Mouse (Mus musculus) layer of hippocampus, postnatal 14 days (tissue): ENCODE measurements around the gene Lamp2. TPM values are rescaled to one million over a fixed set of nuclear protein-coding genes. Genes with fewer than 3 reads are reported as not detected.
"Not testable (repeated sequence)": the region's sequence is repeated elsewhere in the genome, so short reads cannot be mapped to it uniquely, and the experiment has no call there.

Experiments used
- DNase-seq, 2 experiments: peaks; one replicate each; pipeline ENCODE4 v3.0.0; 2021 to 2022; ENCODE audit warnings: low spot score in 2 of 2, mixed read lengths in 1 of 2
- long read RNA-seq, 2 experiments: library from polyadenylated mRNA; stranded (forward); transcript quantifications; one replicate each; pipeline ENCODE4 v2.0.0; 2021
- total RNA-seq, 2 experiments: library from RNA; stranded (reverse); gene quantifications; 2 replicates each; pipeline ENCODE4 v1.2.3; 2021

Lamp2 gene
- total RNA-seq, result 10 to 100 TPM; 66.3 to 73.2 TPM
- long read RNA-seq, experiment 1, transcript Lamp2-203 (9 exons, 2,184 nt), result minor isoform, 29 of 110 reads
- long read RNA-seq, experiment 1, transcript Lamp2-202 (9 exons, 3,604 nt), result minor isoform, 33 of 110 reads
- long read RNA-seq, experiment 1, transcript Lamp2-201 (9 exons, 1,769 nt), result major isoform, 37 of 110 reads
- long read RNA-seq, experiment 1, partial matches to known transcripts, result 4 of 110 reads
- long read RNA-seq, experiment 1, other reads (novel, unspliced or antisense), result 7 of 110 reads
- long read RNA-seq, experiment 2, transcript Lamp2-202 (9 exons, 3,604 nt), result minor isoform, 32 of 110 reads
- long read RNA-seq, experiment 2, transcript Lamp2-203 (9 exons, 2,184 nt), result minor isoform, 22 of 110 reads
- long read RNA-seq, experiment 2, transcript Lamp2-201 (9 exons, 1,769 nt), result major isoform, 43 of 110 reads
- long read RNA-seq, experiment 2, partial matches to known transcripts, result 2 of 110 reads
- long read RNA-seq, experiment 2, other reads (novel, unspliced or antisense), result 11 of 110 reads

DNA sequence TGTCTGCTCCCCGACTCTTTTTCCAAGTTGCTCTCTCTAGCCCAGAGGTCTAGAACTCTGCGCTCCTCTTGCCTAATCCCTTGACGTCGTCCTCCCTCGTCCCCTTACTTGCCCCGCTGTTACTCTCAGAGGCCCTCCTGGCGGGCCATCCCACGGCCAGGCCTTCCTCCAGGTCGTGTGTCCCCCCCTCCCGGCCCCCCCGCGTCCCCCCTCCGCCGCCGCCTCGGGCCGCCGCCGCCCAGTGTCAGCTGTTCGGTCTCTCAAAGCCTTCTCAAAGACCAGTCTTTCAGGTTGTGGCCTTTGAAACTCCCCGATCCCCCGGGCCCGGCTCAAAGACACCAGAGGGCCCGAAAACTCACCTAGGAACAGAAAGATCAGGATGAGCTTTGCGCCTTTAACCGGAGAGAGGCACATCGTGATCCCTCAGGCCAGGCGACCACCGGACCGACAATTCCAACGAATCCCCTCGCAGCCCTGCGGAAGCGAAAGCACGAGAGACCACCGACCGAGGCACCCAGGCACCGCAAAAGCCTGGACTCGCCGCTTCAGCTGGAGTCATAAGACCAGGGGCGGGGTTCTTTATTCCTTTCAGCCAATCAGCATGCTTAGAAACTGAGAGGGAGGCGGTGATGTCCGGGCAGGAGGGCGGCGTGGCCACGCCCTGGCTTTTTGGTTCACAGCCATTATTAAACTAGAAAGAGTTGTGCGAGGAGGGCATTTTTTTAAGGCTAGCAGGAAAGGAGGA, at the start of gene Lamp2:
Lamp2 (minus strand) TSS at position 565 of the 745 bp plus-strand sequence.
- peak; percentile 56 to 85 for DNase-seq

DNA sequence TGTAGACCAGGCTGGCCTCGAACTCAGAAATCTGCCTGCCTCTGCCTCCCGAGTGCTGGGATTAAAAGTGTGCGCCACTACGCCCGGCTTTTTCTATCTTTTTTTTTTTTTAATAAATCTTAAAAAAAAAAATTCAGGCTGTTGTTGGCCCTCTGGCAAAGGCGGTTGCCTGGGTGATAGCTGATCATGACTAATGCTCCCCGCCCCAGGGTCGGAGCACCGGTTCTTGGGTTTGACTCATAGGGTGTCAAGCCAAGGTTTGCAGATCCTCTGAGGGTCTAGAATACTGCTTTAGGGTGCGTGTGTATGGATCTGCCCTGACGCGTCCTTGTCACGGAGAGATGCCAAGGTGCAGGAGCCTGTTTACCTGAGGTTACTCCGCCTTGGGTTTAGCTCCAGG, 48.6 kb upstream of the Lamp2 start:
- no peak for DNase-seq

DNA sequence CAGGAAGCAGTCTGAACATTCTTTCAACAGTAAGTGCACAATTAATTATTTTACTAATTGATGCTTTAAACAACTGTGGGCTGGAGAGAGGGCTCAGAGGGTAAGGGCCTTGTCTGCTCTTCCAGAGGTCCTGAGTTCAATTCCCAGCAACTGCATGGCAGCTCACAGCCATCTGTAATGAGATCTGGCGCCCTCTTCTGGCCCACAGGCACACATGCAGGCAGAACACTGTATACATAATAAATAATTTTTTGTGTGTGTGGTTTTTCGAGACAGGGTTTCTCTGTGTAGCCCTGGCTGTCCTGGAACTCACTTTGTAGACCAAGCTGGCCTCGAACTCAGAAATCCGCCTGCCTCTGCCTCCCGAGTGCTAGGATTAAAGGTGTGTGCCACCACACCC, 45.9 kb upstream of the Lamp2 start:
- not testable (repeated sequence) for DNase-seq

DNA sequence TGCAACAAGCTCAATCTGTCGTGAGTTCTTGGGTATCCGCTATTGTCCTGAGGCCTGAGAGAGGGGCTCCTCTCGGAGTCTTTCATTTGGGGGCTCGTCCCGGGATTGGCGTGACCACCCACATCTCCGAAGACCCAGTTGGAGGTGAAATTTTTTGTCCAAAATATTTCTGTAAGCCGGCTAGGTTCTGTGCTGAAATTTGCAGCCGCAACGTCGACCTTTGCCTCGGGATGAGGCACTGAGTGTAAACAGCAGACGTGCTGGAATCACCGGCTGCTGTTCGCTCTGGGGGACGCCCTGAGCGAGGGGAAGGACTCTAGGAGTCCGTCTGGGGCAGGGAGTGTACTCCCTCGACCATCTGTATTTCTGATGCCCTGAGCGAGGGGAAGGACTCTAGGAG, 29.2 kb upstream of the Lamp2 start:
- not testable (repeated sequence) for DNase-seq

DNA sequence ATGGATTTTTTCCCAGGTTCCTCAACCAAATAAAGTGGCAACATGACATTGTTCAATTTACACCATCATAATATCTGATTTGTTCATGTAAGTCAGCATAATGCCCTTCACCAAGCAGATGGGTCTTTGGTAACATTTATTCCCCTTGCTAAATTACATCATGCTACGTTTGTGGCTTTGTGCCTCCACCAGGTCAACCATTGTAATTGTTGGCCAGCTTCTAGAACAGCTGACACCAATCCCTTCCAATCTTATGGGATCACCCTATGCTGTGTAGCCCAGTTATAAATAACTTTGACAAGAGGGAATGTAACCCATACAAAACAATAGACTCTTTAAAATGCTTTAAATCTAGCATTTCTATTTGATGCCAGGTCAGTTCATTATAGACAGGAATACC, 22.3 kb upstream of the Lamp2 start:
- no peak for DNase-seq

DNA sequence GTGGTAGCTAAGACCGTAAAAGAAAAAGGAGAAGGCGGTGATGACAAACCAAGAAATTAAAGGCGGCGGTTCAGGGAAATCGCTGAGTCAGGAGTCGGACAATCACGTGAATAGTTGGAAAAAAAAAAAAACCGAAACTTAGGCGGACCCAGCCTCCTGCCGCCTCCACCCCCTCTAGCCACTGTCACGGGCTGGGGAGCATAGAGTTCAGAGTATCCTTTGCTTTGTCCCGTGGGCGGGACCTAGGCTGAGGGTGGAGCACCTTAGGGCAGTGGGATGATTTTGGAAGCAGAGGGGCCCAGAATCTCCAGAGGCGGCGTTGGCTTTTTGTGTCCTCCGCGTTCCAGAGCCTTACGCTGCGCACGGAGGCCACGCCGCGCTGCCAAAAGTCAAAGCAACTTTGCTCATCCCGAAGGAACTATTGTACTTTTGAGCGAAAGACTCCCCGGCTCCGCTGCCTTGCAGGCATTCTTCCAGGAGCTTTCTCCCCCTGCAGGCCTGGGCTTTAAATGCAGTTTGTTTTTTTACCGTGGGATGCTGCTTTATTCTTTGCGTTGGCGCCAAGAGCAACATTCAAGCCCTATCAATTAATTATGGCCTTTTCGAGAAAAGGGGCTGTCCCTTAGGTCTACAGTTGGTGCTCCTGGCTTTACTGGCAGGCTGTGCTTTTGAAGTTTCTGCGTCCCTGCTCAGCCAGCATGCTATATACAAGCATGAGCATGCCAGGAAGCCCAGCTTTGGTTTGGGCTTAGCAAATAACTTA, 17.5 kb upstream of the Lamp2 start:
- peak; percentile 39 to 63 for DNase-seq

DNA sequence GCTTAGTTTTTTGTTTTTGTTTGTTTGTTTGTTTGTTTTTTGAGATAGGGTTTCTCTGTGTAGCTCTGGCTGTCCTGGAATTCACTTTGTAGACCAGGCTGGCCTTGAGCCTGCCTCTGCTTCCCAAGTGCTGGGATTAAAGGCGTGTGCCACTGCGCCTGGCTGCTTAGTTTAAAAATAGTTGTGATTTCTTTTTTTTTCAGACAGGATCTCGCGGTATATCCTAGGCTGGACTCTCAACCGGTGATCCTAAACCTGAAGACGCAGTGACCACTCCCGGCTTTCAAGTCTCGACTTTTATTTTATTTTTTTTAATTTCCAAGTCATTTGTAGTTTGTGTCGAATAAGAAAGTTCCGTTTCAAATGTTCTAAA, 16.9 kb upstream of the Lamp2 start:
- no peak for DNase-seq

DNA sequence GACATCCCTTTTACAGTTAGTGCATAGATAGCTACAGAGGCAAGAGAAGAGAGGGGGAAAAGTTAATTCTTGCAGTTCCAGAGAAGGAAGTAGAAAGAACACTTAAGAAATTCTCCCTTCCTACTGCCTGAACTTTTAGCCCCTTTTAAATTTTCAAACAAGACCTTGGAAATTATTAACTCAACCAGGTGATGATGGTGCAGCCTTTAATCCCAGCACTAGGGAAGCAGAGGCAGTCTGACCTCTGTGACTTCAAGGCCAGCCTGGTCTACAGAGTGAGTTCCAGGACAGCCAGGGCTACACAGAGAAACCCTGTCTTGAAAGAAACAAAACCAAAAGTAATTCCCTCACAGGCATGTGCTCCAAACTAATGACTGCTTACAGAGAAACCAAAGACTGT, 10.0 kb upstream of the Lamp2 start:
- no peak for DNase-seq

DNA sequence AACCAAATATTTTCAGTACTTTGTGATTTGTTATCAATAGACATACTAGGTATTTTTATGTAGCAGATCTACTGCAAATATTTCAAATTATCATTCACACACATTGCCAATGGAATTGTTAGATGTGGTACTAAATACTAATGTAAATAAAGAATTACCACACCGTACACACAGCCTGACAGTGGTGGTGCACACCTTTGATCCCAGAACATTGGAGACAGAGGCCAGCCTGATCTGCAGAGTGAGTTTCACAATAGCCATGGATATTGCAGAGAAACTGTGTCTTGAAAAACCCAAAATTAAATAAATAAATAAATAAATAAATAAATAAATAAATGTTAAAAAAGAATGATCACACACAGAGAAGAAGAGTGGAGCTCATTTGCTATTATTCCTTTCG, 6.9 kb upstream of the Lamp2 start:
- DNase-seq, result no peak

DNA sequence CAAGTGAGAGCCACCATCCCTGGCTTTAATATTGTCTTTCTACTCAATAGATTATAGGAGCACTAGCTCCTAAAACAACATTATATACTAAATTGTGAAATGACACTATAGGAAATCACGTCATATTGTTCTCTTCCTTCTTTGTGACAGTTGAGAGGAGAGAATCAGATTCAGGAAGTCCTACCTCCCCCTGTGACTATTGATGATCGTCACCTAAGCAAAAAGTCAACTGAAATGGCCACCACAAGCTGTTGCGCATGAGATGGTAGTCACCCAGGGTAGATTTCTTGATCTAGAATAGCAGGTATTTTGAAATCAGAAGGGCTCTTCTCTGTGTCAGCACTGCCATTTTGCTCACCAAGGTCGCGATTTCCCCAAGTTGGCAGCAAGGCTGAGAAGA, 5.8 kb upstream of the Lamp2 start:
- DNase-seq, result no peak

DNA sequence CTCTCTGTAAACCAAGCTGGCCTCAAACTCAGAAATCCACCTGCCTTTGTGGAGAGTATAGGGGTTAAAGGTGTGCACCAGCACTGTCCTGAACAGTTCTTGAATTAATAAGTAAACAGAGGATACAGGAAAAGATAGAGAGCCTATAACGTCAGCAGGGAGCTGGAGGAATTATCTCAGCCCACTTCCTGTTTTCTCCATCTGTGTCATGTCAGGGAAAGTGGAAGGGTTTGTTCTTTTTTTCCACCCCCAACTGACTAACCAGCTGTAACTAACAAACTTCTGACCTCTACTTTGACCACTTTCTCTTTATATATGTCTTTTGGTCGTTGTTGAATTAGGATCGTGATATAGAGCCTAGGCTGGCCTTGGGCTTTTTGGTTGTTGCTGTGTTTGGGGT, 4.6 kb upstream of the Lamp2 start:
- no peak for DNase-seq

DNA sequence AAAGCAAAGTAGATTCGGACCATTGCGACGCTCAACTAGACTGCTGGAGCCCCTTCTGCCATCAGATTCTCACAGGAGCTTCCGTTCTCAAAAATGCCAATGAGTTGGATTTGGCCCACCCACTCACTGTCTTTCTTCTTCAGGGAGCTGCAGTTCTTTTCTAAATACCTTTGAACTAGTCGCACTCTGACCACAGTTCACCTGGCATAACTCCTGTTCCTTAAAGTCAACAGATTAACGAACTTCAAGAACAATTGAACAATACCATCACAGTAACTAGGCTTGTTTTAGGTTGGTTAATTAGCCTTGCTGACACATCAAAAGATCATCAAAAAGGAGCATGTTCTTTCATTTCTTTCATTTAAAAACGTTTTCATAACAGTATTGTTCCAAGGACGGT, 2.8 kb upstream of the Lamp2 start:
- no peak for DNase-seq

DNA sequence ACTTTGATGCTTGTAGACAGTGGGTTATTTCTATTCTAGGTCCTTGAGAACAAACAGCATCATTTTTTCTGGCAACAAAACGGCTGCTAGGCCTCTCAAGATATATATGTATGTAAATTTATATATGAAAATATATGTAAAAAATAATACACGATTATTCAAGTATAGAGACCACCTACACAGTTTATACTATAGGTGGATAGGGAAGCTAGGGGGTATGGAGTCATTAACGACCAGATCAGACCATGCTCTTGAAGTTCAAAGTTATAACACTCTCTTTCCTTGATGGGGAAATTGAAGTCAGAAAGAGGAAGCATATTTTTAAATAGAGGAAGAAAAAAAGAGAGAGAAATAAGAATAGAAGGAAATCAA, 367 bp upstream of the Lamp2 start:
- DNase-seq, result no peak

DNA sequence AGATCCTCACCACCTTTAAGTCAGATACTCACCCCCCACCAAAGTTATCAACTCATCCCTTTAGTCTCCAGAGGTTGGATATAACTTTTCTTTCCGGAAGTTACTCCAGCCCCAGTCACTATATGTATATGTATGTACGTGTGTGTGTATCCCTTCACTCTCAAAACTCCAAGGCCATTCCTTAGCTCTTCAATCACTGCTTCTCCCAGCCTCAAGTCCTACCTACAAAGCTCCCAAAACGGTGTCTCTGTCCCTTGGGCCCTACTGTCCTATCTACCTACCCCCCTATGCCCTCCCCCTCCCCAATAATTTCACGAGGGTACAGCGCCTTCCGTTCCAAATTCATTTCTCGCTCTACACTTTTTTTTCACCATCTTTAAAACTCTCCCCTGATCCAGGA, 780 bp downstream of the Lamp2 start:
- no peak for DNase-seq

DNA sequence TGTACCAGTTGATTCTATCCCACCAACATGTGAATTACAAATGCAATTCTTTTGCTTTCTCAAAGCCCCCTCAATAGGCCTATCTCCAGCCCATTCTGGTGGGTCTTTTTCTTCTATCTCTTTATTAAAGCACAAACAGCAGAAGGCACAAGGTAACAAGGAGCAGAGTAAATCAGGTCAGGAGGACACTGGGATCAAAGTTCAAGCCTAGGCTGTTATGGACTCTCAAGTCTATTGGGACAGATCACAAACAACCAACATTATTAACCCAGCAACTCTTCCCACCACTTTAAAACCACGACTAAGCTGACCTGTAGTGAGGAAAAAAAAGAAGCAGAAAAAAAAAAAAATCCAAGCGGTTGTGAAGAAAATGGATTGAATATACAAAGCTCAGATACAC, 1.4 kb downstream of the Lamp2 start:
- no peak for DNase-seq

DNA sequence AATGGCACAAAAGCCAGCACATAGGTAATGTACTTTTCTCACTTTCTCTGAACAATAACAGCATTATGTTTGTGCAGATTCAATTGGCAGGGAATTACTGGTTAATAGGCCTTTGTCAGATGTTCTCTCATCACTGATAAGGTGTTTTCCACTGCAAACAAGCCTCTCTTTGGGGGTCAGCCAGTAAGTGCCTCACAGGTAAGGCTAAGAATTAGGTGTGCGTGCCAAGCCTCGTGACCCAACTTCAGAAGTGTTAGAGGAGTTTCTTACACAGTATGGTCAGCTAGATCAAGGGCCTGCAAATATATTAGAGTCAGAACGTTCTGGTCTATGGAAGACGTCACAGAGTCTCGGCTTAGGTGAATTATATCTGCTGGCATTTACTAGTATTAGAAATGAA, 2.3 kb downstream of the Lamp2 start:
- no peak for DNase-seq

DNA sequence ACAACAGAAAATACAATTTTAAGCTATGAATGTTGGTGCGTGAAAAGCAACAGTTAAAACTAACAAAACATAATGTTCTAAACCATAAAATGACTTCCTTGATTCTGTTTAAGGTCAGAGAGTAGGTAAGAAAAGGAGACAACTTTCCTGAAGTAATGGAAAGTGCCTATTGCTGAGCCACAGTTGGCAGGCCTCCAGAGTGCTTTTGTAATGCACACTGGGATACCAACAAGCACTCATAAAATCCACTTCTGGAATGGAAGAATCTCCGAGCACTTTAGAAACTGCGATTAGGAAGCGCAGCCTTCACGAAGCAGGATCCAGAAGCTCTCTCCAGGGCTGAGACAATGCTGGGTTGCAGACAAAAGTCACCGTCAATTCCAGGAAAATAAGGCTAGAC, 5.8 kb downstream of the Lamp2 start:
- DNase-seq, result no peak

DNA sequence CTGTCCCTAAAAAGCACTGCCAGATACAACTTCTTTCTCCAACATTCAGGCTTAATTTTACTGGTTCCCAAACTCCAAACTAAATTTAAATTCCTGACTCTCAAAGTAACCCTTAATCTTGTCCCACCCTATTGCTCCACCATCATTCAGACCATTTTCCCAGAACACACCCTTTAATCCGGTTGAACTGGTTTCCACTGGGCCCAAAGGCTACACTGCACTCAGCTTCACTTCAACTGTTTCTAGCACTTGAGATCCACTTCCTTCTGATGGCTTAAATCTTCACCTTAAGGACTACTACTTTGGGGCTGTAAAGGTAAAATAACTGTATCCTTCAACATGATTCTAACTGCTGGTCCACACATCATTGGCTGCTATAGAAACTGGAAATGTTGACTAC, 10.5 kb downstream of the Lamp2 start:
- DNase-seq, result no peak

DNA sequence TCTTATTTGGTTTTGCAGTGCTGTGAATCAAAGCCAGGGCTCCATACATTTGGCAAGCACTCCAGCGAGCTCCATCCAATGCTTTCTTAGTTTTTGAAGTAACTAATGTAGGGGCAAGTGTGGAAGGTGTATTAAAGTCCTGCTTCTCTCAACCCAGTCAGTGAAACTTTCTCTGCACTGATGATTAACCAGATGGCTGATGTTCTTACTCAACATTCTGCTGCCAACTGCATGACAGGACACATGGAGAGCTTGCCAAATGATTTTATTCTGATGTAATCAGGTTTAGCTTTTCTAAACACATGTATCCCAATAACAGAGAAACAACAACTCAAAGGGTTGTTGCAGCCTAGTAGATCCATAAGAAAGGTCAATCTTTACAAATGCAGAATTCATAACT, 13.8 kb downstream of the Lamp2 start:
- DNase-seq, result peak in 1 of 2 experiments; percentile 12

DNA sequence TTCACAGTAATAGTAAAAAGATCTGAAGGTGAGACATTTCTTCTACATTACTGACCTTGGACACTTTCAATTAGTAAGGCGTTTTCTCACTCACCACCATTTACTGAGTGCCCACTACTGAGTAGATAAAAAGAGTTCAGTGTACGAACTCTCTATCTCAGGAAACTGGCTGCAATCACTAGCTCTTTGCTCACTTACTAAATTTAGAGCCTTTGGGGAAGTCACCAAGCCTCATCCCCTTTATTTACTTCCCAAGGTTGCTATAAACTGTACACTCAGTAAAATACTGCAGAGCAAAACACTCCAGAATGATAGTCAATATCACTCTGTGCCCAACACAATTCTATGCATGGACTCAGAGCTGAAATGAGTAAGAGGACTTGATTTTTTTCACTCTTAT, 16.6 kb downstream of the Lamp2 start:
- no peak for DNase-seq

DNA sequence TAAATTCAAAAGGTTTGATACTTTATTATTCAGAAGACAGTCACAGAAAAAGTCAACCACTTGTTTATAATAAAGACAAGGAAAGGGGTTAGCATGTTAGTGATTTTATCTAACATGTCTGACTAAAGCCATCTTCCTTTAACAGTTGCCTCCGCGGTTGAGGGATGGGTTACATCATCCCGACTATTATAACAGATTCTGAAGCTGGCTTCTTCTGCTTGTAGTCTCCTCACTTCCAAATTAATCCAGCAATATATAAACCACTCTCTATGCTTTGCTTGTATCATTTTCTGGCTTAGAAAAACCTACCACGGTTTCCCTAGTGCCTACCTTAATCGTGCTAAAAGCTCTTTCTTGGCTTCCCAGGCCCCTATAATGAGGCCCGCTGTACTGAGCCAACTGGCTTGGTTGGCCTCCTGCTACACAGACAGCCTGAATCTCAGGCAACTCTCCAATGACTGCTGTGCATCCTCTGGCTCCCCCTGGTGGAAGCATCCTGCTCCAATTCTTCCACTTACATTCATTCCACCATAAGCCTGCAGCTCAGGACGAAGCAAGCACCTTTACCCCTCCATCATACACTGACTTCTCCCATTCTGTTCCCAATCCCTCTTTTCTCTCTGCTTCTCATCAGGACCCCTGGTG, 18.0 kb downstream of the Lamp2 start:
- peak; percentile 78 to 88 for DNase-seq
